Mouse (Mus musculus): ENCODE results near the gene Pgm3. TPM values are rescaled to one million over a fixed set of nuclear protein-coding genes. Genes with fewer than 3 reads are reported as not detected.

Pgm3 gene
- polyA plus RNA-seq, 1 experiment from 2014 or later: 35.5 TPM

GRCm38 (mm10) chr9:86587019-86587795, 15.6 kb upstream of the Pgm3 start:
- Histone ChIP-seq H3K9me3 (replicated peaks) (no peaks in the 10 kb centered on the region), H3K4me2 (replicated peaks) (no peak overlapping the region), H3K4me1 (0 out of 2 replicates have a peak, but pooled peaks cover 3% of the 10 kb centered on the region), H3K9ac (no peak overlapping the region), H3K27ac (replicated peaks) (no peak overlapping the region), H3K36me3 (no peaks in the 10 kb centered on the region), H3K27me3 (no peaks in the 10 kb centered on the region), H3K4me3 (replicated peaks) (no peak overlapping the region)
- ATAC-seq (ENCODE audit: insufficient number of reproducible peaks, low FRiP score, low TSS enrichment, low read depth): no peak
- 89% methylated on average over 11 of the region's 11 CpGs for WGBS

- ATAC-seq (ENCODE audit: insufficient number of reproducible peaks, low FRiP score, low TSS enrichment, low read depth): no peak
- WGBS: 50% methylated on average over 3 of the region's 3 CpGs
- no peaks in the 10 kb centered on the region for H3K36me3 ChIP-seq
Observed at GRCm38 (mm10) chr9:86583740-86584139, 12.1 kb upstream of the Pgm3 start.

GRCm38 (mm10) chr9:86579657-86580056, 8.0 kb upstream of the Pgm3 start:
- Histone ChIP-seq H3K9me3 (replicated peaks) (no peaks in the 10 kb centered on the region), H3K27ac (replicated peaks) (no peak overlapping the region), H3K27me3 (no peaks in the 10 kb centered on the region), H3K36me3 (0 out of 2 replicates have a peak, but pooled peaks cover 5% of the 10 kb centered on the region), H3K9ac (no peak overlapping the region), H3K4me1 (0 out of 2 replicates have a peak, but pooled peaks cover 3% of the 10 kb centered on the region), H3K4me2 (replicated peaks) (no peak overlapping the region), H3K4me3 (replicated peaks) (no peak overlapping the region)
- ATAC-seq (ENCODE audit: insufficient number of reproducible peaks, low FRiP score, low TSS enrichment, low read depth): no peak
- WGBS: 85% methylated on average over 10 of the region's 10 CpGs

More at GRCm38 (mm10) chr9:86583740-86584139, 12.1 kb upstream of the Pgm3 start:
- Histone ChIP-seq H3K4me1 (0 out of 2 replicates have a peak, but pooled peaks cover 3% of the 10 kb centered on the region), H3K9me3 (replicated peaks) (no peaks in the 10 kb centered on the region), H3K27ac (replicated peaks) (no peak overlapping the region), H3K4me2 (replicated peaks) (no peak overlapping the region), H3K4me3 (replicated peaks) (no peak overlapping the region), H3K9ac (no peak overlapping the region), H3K27me3 (no peaks in the 10 kb centered on the region)

GRCm38 (mm10) chr9:86575178-86575577, 3.5 kb upstream of the Pgm3 start:
- H3K4me3 ChIP-seq (replicated peaks): no peak overlapping the region
- no peak overlapping the region for H3K9ac ChIP-seq
- 70% methylated on average over 6 of the region's 6 CpGs for WGBS
- H3K27me3 ChIP-seq: no peaks in the 10 kb centered on the region
- ATAC-seq (ENCODE audit: insufficient number of reproducible peaks, low FRiP score, low TSS enrichment, low read depth): no peak
- H3K27ac ChIP-seq (replicated peaks): no peak overlapping the region
- H3K36me3 ChIP-seq: 0 out of 2 replicates have a peak, but pooled peaks cover 5% of the 10 kb centered on the region
- H3K9me3 ChIP-seq (replicated peaks): no peaks in the 10 kb centered on the region
- H3K4me2 ChIP-seq (replicated peaks): no peak overlapping the region
- H3K4me1 ChIP-seq: peaks cover 19% of the 10 kb centered on the region

GRCm38 (mm10) chr9:86573616-86574303, 2.1 kb upstream of the Pgm3 start:
- no peak for ATAC-seq (ENCODE audit: insufficient number of reproducible peaks, low FRiP score, low TSS enrichment, low read depth)
- no peak overlapping the region for H3K4me3 ChIP-seq (replicated peaks)
- 74% methylated on average over 20 of the region's 20 CpGs for WGBS
- H3K4me2 ChIP-seq (replicated peaks): no peak overlapping the region
- H3K27me3 ChIP-seq: no peaks in the 10 kb centered on the region
- no peak overlapping the region for H3K9ac ChIP-seq
- H3K36me3 ChIP-seq: peaks cover 13% of the 10 kb centered on the region
- H3K9me3 ChIP-seq (replicated peaks): no peaks in the 10 kb centered on the region
- peaks cover 21% of the 10 kb centered on the region for H3K4me1 ChIP-seq
- H3K27ac ChIP-seq (replicated peaks): no peak overlapping the region

GRCm38 (mm10) chr9:86572636-86573291, 1.1 kb upstream of the Pgm3 start:
- Histone ChIP-seq H3K9ac (no peak overlapping the region), H3K36me3 (peaks cover 18% of the 10 kb centered on the region), H3K27me3 (no peaks in the 10 kb centered on the region), H3K27ac (replicated peaks) (no peak overlapping the region), H3K9me3 (replicated peaks) (no peaks in the 10 kb centered on the region), H3K4me1 (peaks cover 21% of the 10 kb centered on the region), H3K4me2 (replicated peaks) (peak overlapping the region; percentile 98), H3K4me3 (replicated peaks) (peak overlapping the region; percentile 71)
- 8% methylated on average over 13 of the region's 13 CpGs for WGBS
- no peak for ATAC-seq (ENCODE audit: insufficient number of reproducible peaks, low FRiP score, low TSS enrichment, low read depth)

GRCm38 (mm10) chr9:86572196-86572595, 554 bp upstream of the Pgm3 start:
- no peak overlapping the region for H3K27ac ChIP-seq (replicated peaks)

GRCm38 (mm10) chr9:86570946-86571345, 696 bp downstream of the Pgm3 start:
- Histone ChIP-seq H3K27ac (replicated peaks) (no peak overlapping the region), H3K9ac (no peak overlapping the region), H3K36me3 (peaks cover 33% of the 10 kb centered on the region), H3K4me3 (replicated peaks) (peak overlapping the region; percentile 71), H3K27me3 (no peaks in the 10 kb centered on the region), H3K4me2 (replicated peaks) (peak overlapping the region; percentile 98), H3K9me3 (replicated peaks) (no peaks in the 10 kb centered on the region), H3K4me1 (peaks cover 21% of the 10 kb centered on the region)
- 18% methylated on average over 8 of the region's 8 CpGs for WGBS
- no peak for ATAC-seq (ENCODE audit: insufficient number of reproducible peaks, low FRiP score, low TSS enrichment, low read depth)

More at GRCm38 (mm10) chr9:86572196-86572595, 554 bp upstream of the Pgm3 start:
- Histone ChIP-seq H3K4me3 (replicated peaks) (peak overlapping the region; percentile 71), H3K36me3 (peaks cover 22% of the 10 kb centered on the region), H3K4me1 (peaks cover 21% of the 10 kb centered on the region), H3K9ac (peak overlapping the region; percentile 53; the same call in 1 of the 2 replicates), H3K4me2 (replicated peaks) (peak overlapping the region; percentile 98), H3K9me3 (replicated peaks) (no peaks in the 10 kb centered on the region), H3K27me3 (no peaks in the 10 kb centered on the region)
- WGBS: under 1% methylated on average over 25 of the region's 25 CpGs
- peak; percentile 21; the same call in 1 of the 2 replicates for ATAC-seq (ENCODE audit: insufficient number of reproducible peaks, low FRiP score, low TSS enrichment, low read depth)

- WGBS: 76% methylated on average over 10 of the region's 10 CpGs
- peak overlapping the region; percentile 71 for H3K4me3 ChIP-seq (replicated peaks)
- no peak overlapping the region for H3K27ac ChIP-seq (replicated peaks)
- H3K27me3 ChIP-seq: no peaks in the 10 kb centered on the region
- no peak for ATAC-seq (ENCODE audit: insufficient number of reproducible peaks, low FRiP score, low TSS enrichment, low read depth)
- no peaks in the 10 kb centered on the region for H3K9me3 ChIP-seq (replicated peaks)
- peak overlapping the region; percentile 98 for H3K4me2 ChIP-seq (replicated peaks)
- H3K36me3 ChIP-seq: peaks cover 39% of the 10 kb centered on the region
- H3K9ac ChIP-seq: no peak overlapping the region
- H3K4me1 ChIP-seq: peaks cover 21% of the 10 kb centered on the region
Observed at GRCm38 (mm10) chr9:86570261-86570890, 1.3 kb downstream of the Pgm3 start.

GRCm38 (mm10) chr9:86569314-86569910, 2.2 kb downstream of the Pgm3 start:
- 83% methylated on average over 3 of the region's 3 CpGs for WGBS
- no peak for ATAC-seq (ENCODE audit: insufficient number of reproducible peaks, low FRiP score, low TSS enrichment, low read depth)
- H3K27me3 ChIP-seq: no peaks in the 10 kb centered on the region
- H3K27ac ChIP-seq (replicated peaks): no peak overlapping the region
- H3K4me1 ChIP-seq: peaks cover 21% of the 10 kb centered on the region
- no peak overlapping the region for H3K9ac ChIP-seq
- H3K36me3 ChIP-seq: peaks cover 49% of the 10 kb centered on the region
- H3K9me3 ChIP-seq (replicated peaks): no peaks in the 10 kb centered on the region
- H3K4me3 ChIP-seq (replicated peaks): no peak overlapping the region
- no peak overlapping the region for H3K4me2 ChIP-seq (replicated peaks)

Data from embryonic facial prominence, embryonic 15.5 days (tissue).